Mouse (Mus musculus) liver, embryonic 14.5 days (tissue): ENCODE results near the gene Tmem178. TPM values are rescaled to one million over a fixed set of nuclear protein-coding genes. Genes with fewer than 3 reads are reported as not detected.

Experiments
- ATAC-seq: fragments of 200-750 bp; cut with Nextera tagmentation; 2 replicates; pipeline ENCODE4 v1.8.0; 2017; ENCODE audit warnings: moderate number of reproducible peaks, mild to moderate bottlenecking, moderate library complexity; ENCODE audit not compliant: insufficient read depth
- DNase-seq, 3 experiments: peaks; one replicate each; pipeline ENCODE4 v3.0.0-alpha.2; 2012 to 2013; ENCODE audit warnings: low read depth in 3 of 3, low spot score in 3 of 3
- H3K27ac ChIP-seq: fragments of 300-500 bp; sonication (generic); 2 replicates; pipeline ENCODE4 v1.5.1; 2014; ENCODE audit warnings: moderate library complexity, mild to moderate bottlenecking, control low read depth, inconsistent platforms
- H3K27me3 ChIP-seq: fragments of 300-500 bp; sonication (generic); 2 replicates; pipeline ENCODE4 v1.6.1; 2014; ENCODE audit warnings: mild to moderate bottlenecking, low read length, moderate library complexity; ENCODE audit not compliant: control insufficient read depth, insufficient read depth
- H3K36me3 ChIP-seq: fragments of 300-500 bp; sonication (generic); replicated peaks from 2 replicates; pipeline ENCODE4 v1.6.1; 2014; ENCODE audit warnings: low read depth; ENCODE audit not compliant: control insufficient read depth, insufficient read depth
- H3K4me1 ChIP-seq, 2 experiments: fragments of 200-500 bp in 1 of 2; fragments of 300-500 bp in 1 of 2; sonication (generic) in 1 of 2; replicated peaks; 2 replicates each; pipeline ENCODE4 v1.6.1; 2012 to 2014; ENCODE audit warnings: antibody characterized with exemption in 1 of 2, inconsistent platforms in 1 of 2, low read length in 1 of 2; ENCODE audit not compliant: control insufficient read depth in 2 of 2, insufficient read depth in 2 of 2
- H3K4me2 ChIP-seq: fragments of 300-500 bp; sonication (generic); 2 replicates; pipeline ENCODE4 v1.6.1; 2014; ENCODE audit warnings: low read depth, mild to moderate bottlenecking, control low read depth, moderate library complexity
- H3K4me3 ChIP-seq, 2 experiments: fragments of 200-500 bp in 1 of 2; fragments of 300-500 bp in 1 of 2; sonication (generic) in 1 of 2; 2 replicates each; pipeline ENCODE4 v1.5.1; 2012 to 2014; ENCODE audit warnings: low read depth in 2 of 2, low read length in 2 of 2, mild to moderate bottlenecking in 2 of 2, control low read depth in 1 of 2, inconsistent platforms in 1 of 2, moderate library complexity in 1 of 2; ENCODE audit not compliant: insufficient read depth in 1 of 2
- H3K9ac ChIP-seq: fragments of 300-500 bp; sonication (generic); replicated peaks from 2 replicates; pipeline ENCODE4 v1.6.1; 2014; ENCODE audit warnings: mild to moderate bottlenecking, control low read depth, moderate library complexity
- H3K9me3 ChIP-seq: fragments of 300-500 bp; sonication (generic); 2 replicates; pipeline ENCODE4 v1.6.1; 2016; ENCODE audit warnings: low read length, mixed read lengths; ENCODE audit not compliant: control insufficient read depth
- CTCF ChIP-seq: IDR thresholded peaks from 2 replicates; pipeline ENCODE4 v1.5.1; 2016; ENCODE audit warnings: antibody characterized with exemption, low read depth, control low read depth
- EP300 ChIP-seq: IDR thresholded peaks from 2 replicates; pipeline ENCODE4 v1.6.1; 2016; ENCODE audit warnings: antibody characterized with exemption, low read depth
- WGBS: fragments of 180-500 bp; shearing (Covaris S2); extraction: QIAGEN DNeasy Blood & Tissue Kit; methylation state at CpG from one replicate; pipeline ENCODE4 v1.1.7; 2014; ENCODE audit not compliant: insufficient replicate concordance; 5-methylcytosine and 5-hydroxymethylcytosine counted together
- polyA plus RNA-seq, 2 experiments: library from polyadenylated mRNA; depleted of rRNA in 1 of 2; stranded (reverse) in 1 of 2; unstranded in 1 of 2; fragments of >200 nt; fragmentation: Nextera tagmentation in 1 of 2; extraction: Ambion mirVana in 1 of 2; gene quantifications; 2 replicates each; pipeline versions ENCODE4 v1.2.1 to v1.2.3; 2012 to 2014

Tmem178 gene
- polyA plus RNA-seq, 2 experiments: 0.08 to 0.11 TPM

- DNase-seq (no peak), ATAC-seq (no peak)
- Histone ChIP-seq H3K36me3 (no peaks in the 10 kb centered on the region), H3K27me3 (no peaks in the 10 kb centered on the region), H3K9ac (no peak overlapping the region), H3K4me1 (no peaks in the 10 kb centered on the region), H3K9me3 (no peaks in the 10 kb centered on the region), H3K4me2 (no peak overlapping the region), H3K27ac (no peak overlapping the region), H3K4me3 (no peak overlapping the region)
- WGBS: 51% methylated on average over 7 of the region's 7 CpGs
- TF ChIP-seq CTCF (no peak), EP300 (no peak)
These were observed 11.0 kb downstream of the Tmem178 start for GRCm38 (mm10) chr17:80955415-80955814.

- no peak overlapping the region for H3K4me3 ChIP-seq
- ATAC-seq (no peak), DNase-seq (no peak)
- no peak overlapping the region for H3K4me2 ChIP-seq
- TF ChIP-seq CTCF: no peak
- TF ChIP-seq EP300: no peak
- 54% methylated on average over 10 of the region's 10 CpGs for WGBS
- H3K9me3 ChIP-seq: no peaks in the 10 kb centered on the region
- H3K4me1 ChIP-seq: no peaks in the 10 kb centered on the region
- H3K9ac ChIP-seq: no peak overlapping the region
- no peaks in the 10 kb centered on the region for H3K27me3 ChIP-seq
- H3K36me3 ChIP-seq: no peaks in the 10 kb centered on the region
- H3K27ac ChIP-seq: no peak overlapping the region
These were observed 11.8 kb downstream of the Tmem178 start for GRCm38 (mm10) chr17:80955998-80956811.

GRCm38 (mm10) chr17:80958332-80958731 is 13.9 kb downstream of the Tmem178 start:
- WGBS: 65% methylated on average over 6 of the region's 6 CpGs
- no peak overlapping the region for H3K9ac ChIP-seq
- H3K4me3 ChIP-seq: no peak overlapping the region
- no peaks in the 10 kb centered on the region for H3K9me3 ChIP-seq
- no peak overlapping the region for H3K4me2 ChIP-seq
- no peak for ATAC-seq
- H3K27ac ChIP-seq: no peak overlapping the region
- H3K27me3 ChIP-seq: no peaks in the 10 kb centered on the region
- DNase-seq: no peak
- H3K4me1 ChIP-seq: no peaks in the 10 kb centered on the region
- H3K36me3 ChIP-seq: no peaks in the 10 kb centered on the region
- TF ChIP-seq EP300: no peak
- TF ChIP-seq CTCF: no peak

GRCm38 (mm10) chr17:80959840-80960239 is 15.4 kb downstream of the Tmem178 start:
- Histone ChIP-seq H3K9ac (no peak overlapping the region), H3K9me3 (no peaks in the 10 kb centered on the region), H3K4me3 (no peak overlapping the region), H3K4me2 (no peak overlapping the region), H3K36me3 (no peaks in the 10 kb centered on the region), H3K27me3 (no peaks in the 10 kb centered on the region), H3K4me1 (no peaks in the 10 kb centered on the region), H3K27ac (no peak overlapping the region)
- WGBS: 44% methylated on average over 2 of the region's 2 CpGs
- ATAC-seq: no peak
- TF ChIP-seq EP300 (no peak), CTCF (no peak)
- DNase-seq: no peak

GRCm38 (mm10) chr17:80967475-80967874 is 23.0 kb downstream of the Tmem178 start:
- H3K27ac ChIP-seq: no peak overlapping the region

More at GRCm38 (mm10) chr17:80967475-80967874, 23.0 kb downstream of the Tmem178 start:
- H3K4me3 ChIP-seq: no peak overlapping the region
- H3K4me1 ChIP-seq: no peaks in the 10 kb centered on the region
- WGBS: 54% methylated on average over 7 of the region's 7 CpGs
- DNase-seq (no peak), ATAC-seq (no peak)
- H3K9ac ChIP-seq: no peak overlapping the region
- no peaks in the 10 kb centered on the region for H3K27me3 ChIP-seq
- H3K36me3 ChIP-seq: no peaks in the 10 kb centered on the region
- no peak overlapping the region for H3K4me2 ChIP-seq
- no peak for TF ChIP-seq EP300
- TF ChIP-seq CTCF: no peak
- no peaks in the 10 kb centered on the region for H3K9me3 ChIP-seq
